Mouse (Mus musculus) 3T3-L1 (cell line): ENCODE data around the gene Rufy4.
"Not testable (repeated sequence)": the region's sequence is repeated elsewhere in the genome, so short reads cannot be mapped to it uniquely, and the experiment has no call there.

Experiments used
- DNase-seq: peaks from one replicate; pipeline ENCODE4 v3.0.0-alpha.2; 2015; ENCODE audit warnings: low read depth, low spot score

The Rufy4 gene

GRCm38 (mm10) chr1:74149106-74149885 lies 24.0 kb downstream of the Rufy4 start:
- peak; percentile 49 for DNase-seq

DNA sequence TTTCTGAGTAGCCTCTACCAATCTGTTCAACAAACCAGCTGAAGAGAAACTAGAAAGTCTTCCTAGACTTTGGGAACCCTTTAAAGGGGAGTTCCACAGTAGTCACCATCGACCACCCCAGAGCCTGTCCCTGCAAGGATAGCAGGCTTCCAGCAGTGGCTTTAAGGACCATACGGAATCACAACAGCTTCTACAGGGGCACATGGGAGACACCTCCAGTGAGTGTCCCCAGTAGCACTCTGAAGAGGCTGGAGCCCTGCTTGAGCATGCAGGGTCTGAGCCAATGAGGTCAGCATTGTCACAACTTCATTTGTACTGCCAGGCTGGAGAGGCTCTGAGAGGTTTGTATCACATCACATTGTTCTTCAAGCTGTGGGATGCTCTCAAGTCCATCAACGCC lies 24.8 kb downstream of the Rufy4 start:
- no peak for DNase-seq

GRCm38 (mm10) chr1:74151091-74151490 lies 25.8 kb downstream of the Rufy4 start:
- DNase-seq = no peak

DNA sequence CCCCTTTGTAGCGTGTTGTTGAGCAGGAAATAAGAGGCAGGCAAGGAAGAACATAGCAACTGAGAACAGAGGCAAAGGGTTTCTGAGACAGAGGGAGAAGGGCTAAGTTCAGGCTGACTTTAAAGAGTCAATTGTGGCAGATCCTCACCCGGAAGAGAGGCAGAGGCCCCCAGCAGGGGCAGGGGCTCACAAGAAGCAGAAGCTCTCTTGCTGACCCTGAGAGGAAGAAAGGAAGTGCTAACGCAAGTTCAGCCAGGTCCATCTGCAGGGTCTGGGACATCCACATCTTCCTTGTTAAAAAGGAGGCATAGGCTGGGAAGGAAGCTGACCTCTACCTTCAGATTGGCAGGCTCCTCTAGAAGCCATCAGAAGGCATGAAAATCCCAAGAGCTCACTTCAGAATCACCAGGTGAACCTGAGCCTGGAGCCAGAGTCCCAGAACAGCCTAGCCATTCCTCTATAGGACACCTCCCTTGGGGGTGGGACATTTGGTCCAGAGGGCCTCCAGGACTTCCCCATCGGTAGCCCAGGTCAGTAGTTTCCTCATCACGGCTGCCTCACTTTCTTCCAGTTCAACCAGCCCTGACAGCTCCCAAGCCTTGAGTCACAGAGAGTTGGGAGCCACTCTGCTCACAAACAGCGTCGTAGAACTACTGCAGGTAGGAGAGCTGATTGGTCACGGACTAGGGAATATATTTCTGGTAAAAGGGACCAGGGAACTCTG lies 28.3 kb downstream of the Rufy4 start, which contains the start of gene Cxcr2:
TSS of gene Cxcr2 (plus strand) at position 529 of the 724 bp plus-strand sequence.
- DNase-seq = no peak

DNA sequence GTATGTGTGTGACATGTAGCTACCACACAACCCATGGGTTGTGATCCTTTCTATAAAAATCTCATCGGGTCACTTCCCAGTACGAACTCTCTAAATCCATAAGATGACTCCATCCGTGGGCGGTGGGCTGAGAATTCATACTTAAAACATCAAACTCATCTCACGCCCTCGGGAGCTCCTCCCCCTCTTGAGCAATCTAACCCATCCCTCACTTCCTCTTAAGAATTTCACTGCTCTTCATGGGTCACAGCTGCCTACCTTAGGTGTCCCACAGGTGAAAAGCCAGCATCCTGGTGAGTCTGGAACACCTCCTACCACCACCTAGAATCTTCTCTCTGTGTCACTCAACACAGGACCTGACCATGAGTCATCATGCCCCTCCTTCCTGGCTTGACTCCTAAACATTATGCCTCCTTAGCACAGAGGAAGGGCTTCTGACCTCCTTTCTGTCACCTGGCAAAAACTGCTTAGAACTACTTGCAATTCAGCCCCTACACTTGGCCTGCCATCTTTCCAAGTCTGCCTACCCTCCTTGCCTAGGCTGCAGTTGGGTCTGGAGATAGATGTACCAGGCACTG lies 30.2 kb downstream of the Rufy4 start:
- DNase-seq = peak; percentile 56

DNA sequence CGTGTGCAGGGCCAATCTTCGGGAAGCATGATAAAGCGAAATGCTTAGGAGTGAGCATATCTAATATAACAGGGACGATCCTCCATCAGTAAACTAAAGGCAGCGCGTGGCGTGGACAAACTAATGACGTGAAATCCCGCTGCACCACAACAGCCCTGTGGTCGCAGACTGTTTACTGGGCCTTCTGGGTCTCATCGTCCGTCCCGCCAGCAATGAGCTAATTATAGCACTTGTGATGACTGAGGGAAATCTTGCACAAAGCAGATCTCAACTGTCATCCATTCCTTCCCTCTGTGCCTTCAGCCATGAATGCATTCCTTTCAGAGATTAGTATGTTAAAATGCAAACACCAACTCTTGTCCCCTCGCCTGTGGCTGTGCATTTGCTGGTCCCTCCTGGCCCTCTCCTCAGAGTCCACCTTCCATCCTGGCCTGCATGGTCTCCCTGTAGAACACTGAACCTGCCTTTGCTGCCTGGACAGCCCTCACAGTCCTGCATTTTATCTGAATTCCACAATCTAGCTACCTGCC lies 31.1 kb downstream of the Rufy4 start:
- no peak for DNase-seq

GRCm38 (mm10) chr1:74159613-74160012 lies 34.3 kb downstream of the Rufy4 start:
- DNase-seq = not testable (repeated sequence)

DNA sequence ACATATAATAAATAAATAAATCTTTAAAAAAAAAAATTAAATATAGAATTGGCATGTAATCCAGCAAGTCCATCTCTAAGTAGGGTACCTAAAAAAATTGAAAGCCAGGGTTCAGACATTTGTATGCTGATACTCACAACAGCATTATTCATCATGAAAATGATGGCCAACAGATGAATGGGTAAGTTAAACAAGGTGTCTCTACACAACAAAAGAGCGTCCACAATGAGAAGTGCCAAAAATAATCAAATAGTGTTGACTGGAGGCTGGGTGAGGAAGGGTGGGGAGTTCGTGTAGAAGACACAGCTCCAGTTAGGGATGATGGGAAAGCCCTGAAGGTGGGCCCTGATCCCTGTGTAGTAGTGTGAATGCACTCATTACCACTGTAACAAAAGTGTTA lies 34.7 kb downstream of the Rufy4 start:
- DNase-seq = no peak

- DNase-seq = no peak
These were observed 41.8 kb downstream of the Rufy4 start for GRCm38 (mm10) chr1:74167136-74167535.

GRCm38 (mm10) chr1:74169721-74170120 lies 44.4 kb downstream of the Rufy4 start:
- no peak for DNase-seq

- DNase-seq = no peak
These were observed 47.4 kb downstream of the Rufy4 start for GRCm38 (mm10) chr1:74172722-74173121.

GRCm38 (mm10) chr1:74175731-74176130 lies 50.4 kb downstream of the Rufy4 start:
- DNase-seq = no peak

DNA sequence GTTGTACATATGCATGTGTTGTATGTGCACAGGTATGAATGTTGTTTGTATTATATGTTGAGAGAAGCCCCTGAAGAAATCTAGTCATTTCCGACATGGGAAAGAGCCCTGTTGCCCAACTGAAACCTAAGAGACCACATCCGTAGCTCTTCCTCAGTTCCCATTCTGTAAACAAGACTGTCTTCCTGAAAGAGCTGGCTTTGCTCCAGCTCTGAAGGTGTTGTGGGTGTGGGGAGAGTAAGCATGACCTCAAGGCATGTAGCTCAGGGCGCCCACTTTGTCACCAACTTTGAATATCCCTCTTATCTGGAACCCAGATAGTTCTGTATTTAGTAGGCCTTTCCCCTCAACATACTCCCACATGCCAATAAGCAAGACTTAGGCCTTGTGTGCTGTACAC lies 53.3 kb downstream of the Rufy4 start:
- no peak for DNase-seq

GRCm38 (mm10) chr1:74179624-74180408 lies 54.5 kb downstream of the Rufy4 start:
- no peak for DNase-seq

DNA sequence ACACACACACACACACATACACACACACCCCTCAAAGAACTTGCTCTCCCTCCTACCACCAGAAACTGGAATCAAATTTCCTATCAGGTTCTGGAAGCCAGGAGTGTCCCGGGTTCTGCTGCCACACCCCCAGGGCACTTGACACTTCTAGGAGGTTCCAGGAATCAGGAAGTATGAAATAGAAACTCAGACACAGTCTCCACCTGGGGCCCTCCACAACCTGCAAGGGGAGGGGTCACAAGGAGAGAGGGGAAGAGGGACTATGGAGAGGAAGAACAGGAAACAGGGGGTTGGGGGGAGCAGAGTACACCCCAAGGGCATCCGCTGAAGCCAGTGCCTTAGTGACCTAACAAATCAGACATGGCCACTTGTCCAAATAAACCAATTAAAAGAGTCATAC lies 56.1 kb downstream of the Rufy4 start:
- no peak for DNase-seq

DNA sequence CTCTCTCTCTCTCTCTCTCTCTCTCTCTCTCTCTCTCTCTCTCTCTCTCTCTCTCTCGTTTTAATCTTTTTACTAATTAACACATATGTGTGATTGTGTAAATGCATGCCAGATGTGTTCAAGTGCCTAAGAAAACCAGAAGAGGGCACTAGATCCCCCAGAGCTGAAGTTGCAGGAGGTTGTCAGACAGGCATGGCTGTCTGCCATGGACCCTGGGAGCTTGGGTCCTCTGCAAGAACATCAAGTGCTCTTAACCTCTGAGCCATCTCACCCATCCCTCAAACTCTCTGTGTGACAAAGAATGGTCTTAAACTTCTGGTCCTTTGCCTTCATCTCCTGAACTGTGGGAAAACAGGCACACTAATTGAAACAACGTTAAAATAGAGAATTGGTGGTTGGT lies 57.7 kb downstream of the Rufy4 start:
- DNase-seq = no peak

DNA sequence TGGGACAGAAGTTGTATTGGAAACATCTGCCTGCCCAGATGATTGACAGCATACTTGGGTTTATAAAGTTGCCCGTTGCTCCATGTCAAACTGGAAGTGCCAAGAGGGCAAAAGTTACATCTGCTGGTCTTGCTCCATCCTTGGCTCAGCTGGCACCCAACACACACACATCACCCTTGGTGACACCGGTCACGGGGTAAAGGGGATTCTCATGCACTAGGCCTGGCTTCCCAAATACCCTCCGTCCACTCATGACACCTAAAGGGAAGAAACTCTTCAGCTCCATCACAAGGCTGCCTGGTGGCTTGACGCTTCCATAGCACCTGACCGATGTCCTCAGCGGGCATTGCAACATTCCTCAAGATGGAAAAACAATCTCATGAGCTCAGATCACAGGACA lies 65.1 kb downstream of the Rufy4 start:
- DNase-seq = no peak

GRCm38 (mm10) chr1:74192711-74193110 lies 67.4 kb downstream of the Rufy4 start:
- DNase-seq = no peak

GRCm38 (mm10) chr1:74194445-74194844 lies 69.1 kb downstream of the Rufy4 start, which contains the start of gene Cxcr1:
TSS of gene Cxcr1 (minus strand) at chr1:74194631.
- no peak for DNase-seq

- DNase-seq = peak; percentile 57
These were observed 70.6 kb downstream of the Rufy4 start for GRCm38 (mm10) chr1:74195961-74196360.

GRCm38 (mm10) chr1:74196621-74197419 lies 71.5 kb downstream of the Rufy4 start:
- no peak for DNase-seq
